Mouse (Mus musculus) cerebellum, adult 11-12 months (tissue): ENCODE measurements at regions not wholly inside any gene's neighbourhood (a gene's known extent, or its start where the extent isn't known, plus 50 kb on each side); places are given as distances from the start of the nearest gene placed in this dataset.
A peak's percentile ranks its signal among the peaks of the same experiment; 100 is the strongest.
"Not testable (repeated sequence)": the region's sequence is repeated elsewhere in the genome, so short reads cannot be mapped to it uniquely, and the experiment has no call there.

Experiments used
- DNase-seq: peaks from one replicate; pipeline ENCODE4 v3.0.0; 2022

DNA sequence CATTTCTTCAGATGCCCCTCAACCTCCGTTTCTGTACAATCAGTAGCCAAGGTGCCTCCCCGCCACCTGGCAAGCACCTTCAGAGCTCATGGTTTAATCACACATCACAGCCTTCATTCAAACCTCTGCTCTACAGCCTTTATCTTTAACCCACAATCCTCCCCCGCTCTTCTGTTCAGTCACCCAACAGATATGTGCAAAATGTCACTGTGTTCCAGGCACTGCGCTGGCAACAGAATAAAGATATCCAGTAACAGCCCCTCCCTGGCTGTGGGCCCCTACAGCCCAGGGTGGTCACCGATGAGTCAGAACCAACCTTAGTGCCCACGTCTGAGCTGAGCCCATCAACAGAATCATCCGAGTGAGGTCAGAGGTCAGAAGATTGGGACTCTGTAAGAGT lies 54.3 kb upstream of the Ddr1 start:
- DNase-seq, result no peak

DNA sequence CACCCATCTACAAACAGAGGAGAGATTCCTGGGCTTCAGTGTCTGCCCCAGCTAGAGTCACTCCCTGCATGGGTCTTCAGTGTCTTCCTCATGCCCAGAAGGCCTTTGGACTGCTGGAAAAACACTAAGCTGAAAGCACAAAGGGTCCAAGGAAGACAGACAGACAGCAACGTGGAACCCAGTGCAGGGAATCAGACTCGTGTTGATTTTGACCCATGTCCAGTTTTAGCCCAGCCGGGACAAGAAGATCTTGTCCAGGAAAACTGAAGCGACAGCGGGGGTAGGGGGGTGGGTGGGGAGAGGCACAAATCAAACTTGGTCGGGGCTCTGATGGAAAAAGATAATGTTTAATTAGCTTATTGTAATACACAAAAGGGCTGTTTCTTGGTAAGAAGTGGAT lies 55.3 kb upstream of the Ddr1 start:
- no peak for DNase-seq

DNA sequence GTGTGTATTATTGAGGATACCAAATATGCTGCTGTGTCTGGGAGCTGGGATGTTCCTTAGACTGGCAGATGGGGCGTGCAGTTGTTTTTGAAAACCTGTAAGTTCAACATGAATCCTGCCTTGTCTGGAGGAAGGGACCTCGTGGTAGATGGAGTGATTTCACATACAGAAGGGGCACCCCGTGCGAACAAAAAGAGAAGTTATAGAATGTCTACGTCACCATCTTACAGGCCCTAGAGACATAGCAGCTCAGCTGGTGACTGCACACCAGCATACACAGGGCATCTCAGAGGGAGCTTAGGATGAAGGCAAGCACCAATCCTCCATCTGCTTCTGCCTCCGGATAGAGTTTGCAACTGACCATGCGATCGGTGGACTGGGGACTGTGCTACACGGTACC lies 58.2 kb upstream of the Ddr1 start:
- DNase-seq, result no peak

DNA sequence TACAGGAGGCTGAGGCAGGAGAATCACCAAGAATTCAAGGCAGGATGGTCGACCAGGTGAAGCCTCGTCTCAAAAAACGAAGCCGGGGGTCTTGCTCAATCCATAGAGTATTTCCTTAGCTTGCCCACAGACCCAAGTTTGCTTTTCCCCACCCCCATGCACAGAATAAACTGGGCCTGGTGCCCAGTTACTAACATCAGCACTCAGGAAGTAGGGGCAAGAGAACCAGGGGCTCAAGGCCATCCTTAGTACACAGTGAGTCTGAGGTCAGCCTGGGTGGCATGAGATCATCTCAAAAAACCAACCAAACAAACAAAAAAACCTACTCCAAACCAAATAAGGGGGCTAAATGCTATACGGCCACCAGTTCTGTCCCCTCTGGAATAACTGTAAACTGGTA lies 58.4 kb upstream of the Ier3 start:
- no peak for DNase-seq

DNA sequence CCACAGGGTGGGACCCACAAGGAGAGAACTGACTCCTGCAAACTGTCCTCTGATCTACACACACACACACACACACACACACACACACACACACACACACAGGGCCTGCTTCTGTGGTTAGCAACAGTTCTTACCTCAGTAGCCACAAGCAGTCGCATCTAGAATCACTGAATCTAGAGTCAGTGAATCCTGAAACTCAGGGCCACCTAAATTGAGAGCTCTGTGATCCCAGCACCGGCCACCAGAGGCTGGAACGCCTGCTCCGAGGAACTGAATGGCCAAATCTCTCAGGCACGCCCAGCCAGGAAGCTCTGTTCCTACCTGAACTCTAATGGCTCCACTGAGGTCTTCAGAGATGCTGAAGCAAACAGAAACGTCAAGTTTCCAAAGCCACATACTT lies 57.6 kb upstream of the Ier3 start:
- DNase-seq, result no peak

DNA sequence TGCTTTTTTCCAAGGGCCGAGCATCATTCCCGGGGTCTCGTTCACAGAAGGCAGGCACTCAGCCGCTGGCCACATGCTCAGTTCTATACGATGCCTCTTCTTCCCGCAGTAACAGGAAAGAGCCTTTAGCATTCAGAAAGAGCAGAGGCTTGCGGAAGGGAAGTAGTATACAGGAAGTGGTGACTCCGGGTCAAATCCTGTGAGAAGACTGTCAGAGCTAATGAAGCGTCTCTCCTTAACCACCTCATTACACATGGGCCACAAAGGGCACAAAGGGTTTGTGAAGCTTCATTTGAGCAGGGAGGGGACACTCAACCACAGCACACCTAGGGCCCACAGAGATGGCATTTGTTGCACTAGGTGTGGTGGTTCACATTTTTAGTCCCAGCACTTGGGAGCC lies 55.1 kb upstream of the Ier3 start:
- DNase-seq, result no peak

DNA sequence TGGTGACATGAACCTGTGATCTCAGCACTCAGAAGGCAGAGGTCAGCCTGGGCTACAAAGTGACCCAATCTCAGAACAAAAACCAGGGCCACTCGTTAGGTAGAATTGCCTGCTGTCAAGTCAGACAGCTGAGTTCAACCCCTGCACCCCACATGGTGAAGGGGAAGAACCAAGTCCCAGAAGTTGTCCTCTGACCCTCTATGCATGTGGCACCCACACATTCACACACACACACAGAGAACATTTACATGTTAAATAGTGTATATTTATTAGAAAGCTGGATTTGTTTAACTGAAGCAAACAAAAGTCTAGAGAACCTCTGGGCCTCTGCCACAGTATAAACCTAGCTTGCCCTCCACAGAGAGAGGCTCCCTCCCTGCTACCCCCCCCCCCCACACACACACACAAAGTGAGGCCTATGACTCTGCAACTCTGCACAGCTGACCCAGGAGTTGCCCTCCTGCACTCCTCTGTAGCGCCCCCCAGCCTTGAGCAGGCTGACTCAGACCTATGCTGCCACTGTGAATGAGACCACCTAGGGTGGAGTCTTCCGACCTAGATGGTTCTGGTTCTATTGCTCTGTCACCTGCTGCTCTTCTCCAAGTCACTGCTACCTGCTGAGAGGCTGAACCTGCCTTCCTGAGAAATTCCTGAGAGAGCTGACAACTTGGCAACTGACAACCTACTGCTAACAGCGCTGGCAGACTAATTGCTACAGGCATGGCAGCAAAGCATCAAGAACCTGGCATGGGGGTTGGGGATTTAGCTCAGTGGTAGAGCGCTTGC lies 52.1 kb upstream of the Ier3 start:
- DNase-seq, result no peak

DNA sequence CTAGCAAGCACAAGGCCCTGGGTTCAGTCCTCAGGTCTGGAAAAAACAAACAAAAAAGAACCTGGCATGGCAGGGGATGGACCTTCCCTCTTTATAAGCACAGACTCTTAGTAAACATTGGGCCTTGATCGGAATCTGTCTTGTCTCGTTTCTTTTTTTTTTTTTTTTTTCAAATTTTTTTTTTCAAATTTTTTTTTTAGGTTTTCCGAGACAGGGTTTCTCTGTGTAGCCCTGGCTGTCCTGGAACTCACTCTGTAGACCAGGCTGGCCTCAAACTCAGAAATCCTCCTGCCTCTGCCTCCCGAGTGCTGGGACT lies 51.6 kb upstream of the Ier3 start:
- DNase-seq, result not testable (repeated sequence)

DNA sequence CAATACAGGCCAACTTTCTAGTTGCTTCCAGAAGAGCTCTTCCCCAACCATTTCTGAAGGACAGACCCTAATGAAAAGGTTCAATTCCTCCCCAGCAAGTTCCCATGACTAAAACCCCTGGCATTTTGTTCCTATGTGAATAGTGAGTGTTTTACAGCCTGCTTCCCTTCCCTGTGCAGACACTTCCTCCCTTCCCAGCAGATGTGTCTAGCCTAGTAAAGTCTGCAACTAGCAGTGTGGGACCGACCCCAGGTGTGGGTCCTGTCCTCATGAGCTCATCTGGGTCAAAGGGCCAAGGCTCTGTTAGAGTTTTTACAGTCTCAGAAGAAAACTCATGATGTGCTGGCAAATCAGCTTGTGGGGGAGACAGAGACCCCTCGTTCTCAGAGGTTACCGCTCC lies 50.9 kb upstream of the Ier3 start:
- no peak for DNase-seq

DNA sequence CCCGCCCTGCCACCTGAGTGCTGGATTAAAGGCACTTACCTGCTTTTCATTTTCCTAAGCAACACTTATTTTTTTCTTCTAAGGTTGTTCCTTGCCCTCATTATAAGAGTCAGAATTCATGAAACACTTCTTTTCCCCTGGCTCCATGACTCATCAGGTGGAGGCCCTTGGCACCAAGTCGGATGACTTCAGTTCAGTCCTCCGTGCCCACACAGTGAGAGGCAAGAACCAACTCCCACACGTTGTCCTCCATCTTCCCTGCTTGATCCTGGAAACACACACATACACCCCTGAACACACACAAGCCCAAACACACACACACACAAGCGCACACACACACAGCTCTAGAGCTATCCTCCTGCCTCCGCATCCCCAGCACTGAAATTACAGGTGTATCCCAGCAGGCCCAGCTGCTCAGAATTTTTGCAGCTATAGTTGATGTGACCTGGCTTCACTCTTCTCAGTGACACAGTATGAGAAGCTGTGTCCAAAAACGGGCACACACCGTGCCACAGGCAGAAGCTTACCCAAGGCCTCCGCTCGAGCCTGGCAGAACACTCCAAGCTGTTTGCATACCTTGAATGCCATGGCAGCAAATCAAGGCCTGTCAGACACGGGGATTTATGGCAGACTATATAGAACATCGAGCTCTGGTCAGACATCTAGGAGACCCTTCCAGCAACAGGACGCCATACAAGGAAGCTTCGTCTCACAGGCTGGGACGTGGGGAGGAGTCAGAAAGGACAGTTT lies 49.7 kb upstream of the Ier3 start:
- DNase-seq, result peak; percentile 44
